9 mouse cellular contexts compared by ENCODE assay signal in genomic region chr13:46663461-46663964, GRCm38 (mm10). TPM values are rescaled to one million over a fixed set of nuclear protein-coding genes. Genes with fewer than 3 reads are reported as not detected.
DNase-seq lines count a peak whose midpoint lies in the region; ATAC-seq and TF ChIP-seq lines count a peak whose summit lies in the region.
"Had no signal": no experiment of that assay in that cellular context is flagged by ENCODE, and none has a peak within 500 bp of the region (broad histone marks: within the 10 kb centered on the region; RNA-seq: fewer than 3 reads in every experiment).

No protein-coding gene starts in this region.

- peak; percentile 57 to 61 for DNase-seq in cerebellum, postnatal 14 days
- DNase-seq in cerebellum, adult 9-11 months, result no peak
- DNase-seq in layer of hippocampus, adult 2 months (ENCODE audit: low spot score in 2 of 2), result peak in 1 of 2 experiments; percentile 33
- DNase-seq in layer of hippocampus, postnatal 25 days (ENCODE audit: extremely low spot score in 1 of 2, low spot score in 1 of 2), result no peak
- DNase-seq in telencephalon, adult 2 months (ENCODE audit: low read depth, low spot score), result peak; percentile 49
- DNase-seq in urinary bladder, adult 2 months (ENCODE audit: low spot score), result no peak

- no peak overlapping the region for H3K4me3 ChIP-seq in layer of hippocampus, adult 2 months
- H3K4me3 ChIP-seq: midbrain, embryonic 12.5 days had no signal

- ATAC-seq in CD4-positive, CD25-positive, alpha-beta regulatory T cell, adult 4 months, result peak; percentile 83
- peak; percentile 58 for ATAC-seq in granulocyte monocyte progenitor cell, adult 5-6 weeks (replicated peaks; ENCODE audit: poor library complexity, severe bottlenecking)

- no peak overlapping the region for H3K27ac ChIP-seq in layer of hippocampus, adult 2 months
- H3K27ac ChIP-seq: midbrain, embryonic 12.5 days had no signal

- TF ChIP-seq CTCF in layer of hippocampus, adult 2 months (conservative IDR thresholded peaks at IDR 0.05), result peak; percentile 88

RNA-seq across cellular contexts. Expression of gene Fam8a1, which starts 5.8 kb away (rescaled TPM):
- 10 to 100 TPM; 74.7 to 76.5 TPM for total RNA-seq in layer of hippocampus, adult 2 months (2021)
- 10 to 100 TPM; 74.0 to 74.1 TPM for total RNA-seq in layer of hippocampus, postnatal 25 days (2021)
- polyA plus RNA-seq in CD4-positive, CD25-positive, alpha-beta regulatory T cell, adult 4 months (2017; shearing (Covaris generic)), result 1 to 10 TPM; 8.5 to 9.0 TPM
- 10.5 and 29.9 TPM in 2 replicates for total RNA-seq in granulocyte monocyte progenitor cell, adult 5-6 weeks (2014; fragmentation: Nextera tagmentation)
- total RNA-seq in granulocyte monocyte progenitor cell, adult 5-6 weeks (2017), result 6.1 and 11.1 TPM in 2 replicates
- 52.6 and 56.8 TPM in 2 replicates for polyA plus RNA-seq in urinary bladder, adult 2 months (2012; rRNA removed)

Comparison
In these comparisons a context has a peak if more than half of its experiments do, and no peak if none do; other contexts are left out.
1. DNase-seq: peak in cerebellum, postnatal 14 days (2 of 2) and telencephalon, adult 2 months (single experiment); none in cerebellum, adult 9-11 months (single experiment), layer of hippocampus, postnatal 25 days (0 of 2) and urinary bladder, adult 2 months (single experiment).